Mouse (Mus musculus) liver, embryonic 14.5 days (tissue): ENCODE measurements around the gene Rnf149.

ENCODE experiments used
- CTCF ChIP-seq: IDR thresholded peaks from 2 replicates; pipeline ENCODE4 v1.5.1; 2016; ENCODE audit warnings: antibody characterized with exemption, low read depth, control low read depth
- EP300 ChIP-seq: IDR thresholded peaks from 2 replicates; pipeline ENCODE4 v1.6.1; 2016; ENCODE audit warnings: antibody characterized with exemption, low read depth

DNA sequence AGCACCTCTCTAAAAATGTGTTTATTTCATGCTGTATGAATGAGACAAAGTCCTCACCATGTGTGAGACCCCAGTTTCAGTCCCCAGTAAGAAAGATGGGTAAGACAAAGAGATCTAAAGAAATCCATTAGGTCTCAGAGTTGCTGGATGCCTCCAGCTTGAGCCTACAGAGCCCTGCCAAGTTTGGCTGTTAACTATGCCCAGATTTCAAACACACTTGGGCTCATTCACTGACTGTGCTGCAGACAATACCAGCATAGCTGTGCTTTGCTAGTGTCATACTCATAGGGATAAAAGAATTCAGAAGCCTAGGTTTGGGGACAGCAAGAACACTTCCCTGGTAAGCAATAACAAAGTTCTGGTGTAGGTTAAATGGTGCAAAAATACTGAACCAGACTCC, 9.1 kb downstream of the Rnf149 start:
- TF ChIP-seq CTCF (no peak), EP300 (no peak)
